In genomic region chr3:137752447-137753256, GRCm38 (mm10) we compare ENCODE assay signal across 8 mouse cellular contexts.
DNase-seq lines count a peak whose midpoint lies in the region; ATAC-seq and TF ChIP-seq lines count a peak whose summit lies in the region.

No protein-coding gene starts in this region.

- peak overlapping the region; percentile 45 for H3K4me3 ChIP-seq in ES-Bruce4 (ENCODE audit: low read depth, low read length)
- peak overlapping the region; percentile 34 for H3K4me3 ChIP-seq in forebrain, postnatal 0 days (ENCODE audit: low read depth, low read length)
- H3K4me3 ChIP-seq in layer of hippocampus, adult 2 months = peak overlapping the region; percentile 51
- H3K4me3 ChIP-seq in lung, adult 2 months (replicated peaks; ENCODE audit: extremely low read depth, low read depth, low read length) = peak overlapping the region; percentile 31

- no peak overlapping the region for H3K27ac ChIP-seq in ES-Bruce4 (ENCODE audit: insufficient read depth, low read length)
- H3K27ac ChIP-seq in forebrain, postnatal 0 days (ENCODE audit: low read depth, low read length) = peak overlapping the region; percentile 10; the same call in 1 of the 2 replicates
- H3K27ac ChIP-seq in layer of hippocampus, adult 2 months = peak overlapping the region; percentile 92

- no peaks in the 10 kb centered on the region for H3K27me3 ChIP-seq in ES-Bruce4 (ENCODE audit: control insufficient read depth, insufficient read depth, low read length, poor library complexity, severe bottlenecking)
- H3K27me3 ChIP-seq in forebrain, postnatal 0 days (ENCODE audit: insufficient read depth, low read length) = no peaks in the 10 kb centered on the region

- TF ChIP-seq CTCF in ES-Bruce4 (IDR thresholded peaks at IDR 0.05; ENCODE audit: low read depth, low read length) = peak; percentile 80
- peak; percentile 90 for TF ChIP-seq CTCF in forebrain, postnatal 0 days (IDR thresholded peaks at IDR 0.05; ENCODE audit: low read depth)
- TF ChIP-seq CTCF in layer of hippocampus, adult 2 months (conservative IDR thresholded peaks at IDR 0.05) = peak; percentile 90
- TF ChIP-seq CTCF in lung, adult 2 months (IDR thresholded peaks at IDR 0.05; ENCODE audit: insufficient read depth, low read length) = peak; percentile 83

- WGBS in forebrain, postnatal 0 days = 9% methylated on average over 25 of the region's 25 CpGs
- WGBS in lung, adult 2 months = 18% methylated on average over 25 of the region's 25 CpGs

- peak; percentile 75 for DNase-seq in cerebellum, adult 11 months
- DNase-seq in forebrain, postnatal 0 days = peak; percentile 94
- peak; percentile 86 for DNase-seq in heart, postnatal 4 days
- peak; percentile 86 to 87 for DNase-seq in layer of hippocampus, adult 2 months (ENCODE audit: low spot score in 2 of 2)
- peak; percentile 68 for DNase-seq in lung, adult 2 months
- DNase-seq in ovary, adult 18-20 months (ENCODE audit: low spot score) = peak; percentile 60
- peak; percentile 75 for DNase-seq in thymus, postnatal 0 days (ENCODE audit: low spot score)

- no peaks in the 10 kb centered on the region for H3K36me3 ChIP-seq in ES-Bruce4 (ENCODE audit: control insufficient read depth, insufficient read depth, low read length, poor library complexity, severe bottlenecking)
- H3K36me3 ChIP-seq in forebrain, postnatal 0 days (ENCODE audit: insufficient read depth) = no peaks in the 10 kb centered on the region

- no peaks in the 10 kb centered on the region for H3K4me1 ChIP-seq in ES-Bruce4 (ENCODE audit: control insufficient read depth, insufficient read depth, low read length)
- H3K4me1 ChIP-seq in forebrain, postnatal 0 days (ENCODE audit: insufficient read depth) = no peaks in the 10 kb centered on the region
- H3K4me1 ChIP-seq in lung, adult 2 months (ENCODE audit: control insufficient read depth, insufficient read depth, low read length) = peaks cover 3% of the 10 kb centered on the region; the same call in 1 of the 2 replicates

- ATAC-seq in forebrain, postnatal 0 days = peak; percentile 94

- TF ChIP-seq EP300 in ES-Bruce4 (IDR thresholded peaks at IDR 0.05; ENCODE audit: insufficient read depth, low read depth, low read length) = 0 out of 2 replicates have a peak, but pooled peaks have one; percentile 13

- TF ChIP-seq POLR2A in ES-Bruce4 (IDR thresholded peaks at IDR 0.05; ENCODE audit: insufficient read depth, low read length) = no peak
- TF ChIP-seq POLR2A in lung, adult 2 months (IDR thresholded peaks at IDR 0.05; ENCODE audit: borderline replicate concordance, extremely low read depth, low read depth, low read length) = no peak

- H3K9ac ChIP-seq in ES-Bruce4 (ENCODE audit: low read depth, poor library complexity, severe bottlenecking) = no peak overlapping the region
- peak overlapping the region; percentile 41; the same call in 1 of the 2 replicates for H3K9ac ChIP-seq in forebrain, postnatal 0 days

- H3K9me3 ChIP-seq in ES-Bruce4 (replicated peaks; ENCODE audit: control insufficient read depth, insufficient read depth, low read length, poor library complexity, severe bottlenecking) = no peaks in the 10 kb centered on the region
- no peaks in the 10 kb centered on the region for H3K9me3 ChIP-seq in forebrain, postnatal 0 days (ENCODE audit: low read length)

- H3K4me2 ChIP-seq in forebrain, postnatal 0 days (ENCODE audit: low read depth) = peak overlapping the region; percentile 54
